Mouse (Mus musculus): ENCODE measurements around the gene Gstm5. TPM values are rescaled to one million over a fixed set of nuclear protein-coding genes. Genes with fewer than 3 reads are reported as not detected.
A peak's percentile ranks its signal among the peaks of the same experiment; 100 is the strongest.

The Gstm5 gene
- polyA plus RNA-seq, 1 experiment = 11.3 TPM

GRCm38 (mm10) chr3:107863471-107863870 lies 32.1 kb upstream of the Gstm5 start:
- Histone ChIP-seq H3K27ac (ENCODE audit: insufficient read depth, low read depth, low read length) (no peak overlapping the region), H3K4me1 (ENCODE audit: control insufficient read depth, insufficient read depth, insufficient read length, low read length) (peaks cover 26% of the 10 kb centered on the region), H3K36me3 (ENCODE audit: control insufficient read depth, insufficient read depth, low read length) (no peaks in the 10 kb centered on the region), H3K27me3 (ENCODE audit: control insufficient read depth, insufficient read depth, low read length) (no peaks in the 10 kb centered on the region), H3K4me3 (ENCODE audit: low read depth, low read length) (no peak overlapping the region)
- WGBS = 83% methylated on average over 5 of the region's 5 CpGs
- TF ChIP-seq CTCF (IDR thresholded peaks at IDR 0.05; ENCODE audit: extremely low read depth, insufficient read length, insufficient replicate concordance, low read depth, low read length) = no peak
- TF ChIP-seq POLR2A (IDR thresholded peaks at IDR 0.05; ENCODE audit: low read depth, low read length) = no peak

- TF ChIP-seq POLR2A (IDR thresholded peaks at IDR 0.05; ENCODE audit: low read depth, low read length) = no peak
- peak; percentile 68; the same call in 1 of the 2 replicates for TF ChIP-seq CTCF (IDR thresholded peaks at IDR 0.05; ENCODE audit: extremely low read depth, insufficient read length, insufficient replicate concordance, low read depth, low read length)
- WGBS = 7% methylated on average over 2 of the region's 2 CpGs
Measured at GRCm38 (mm10) chr3:107863898-107864603, 31.6 kb upstream of the Gstm5 start.

GRCm38 (mm10) chr3:107865364-107866091 lies 30.1 kb upstream of the Gstm5 start:
- Histone ChIP-seq H3K27ac (ENCODE audit: insufficient read depth, low read depth, low read length) (peak overlapping the region; percentile 99), H3K4me3 (ENCODE audit: low read depth, low read length) (peak overlapping the region; percentile 10), H3K36me3 (ENCODE audit: control insufficient read depth, insufficient read depth, low read length) (no peaks in the 10 kb centered on the region), H3K4me1 (ENCODE audit: control insufficient read depth, insufficient read depth, insufficient read length, low read length) (peaks cover 35% of the 10 kb centered on the region), H3K27me3 (ENCODE audit: control insufficient read depth, insufficient read depth, low read length) (no peaks in the 10 kb centered on the region)
- WGBS = 25% methylated on average over 10 of the region's 10 CpGs
- TF ChIP-seq POLR2A (IDR thresholded peaks at IDR 0.05; ENCODE audit: low read depth, low read length) (no peak), CTCF (IDR thresholded peaks at IDR 0.05; ENCODE audit: extremely low read depth, insufficient read length, insufficient replicate concordance, low read depth, low read length) (no peak)

More at GRCm38 (mm10) chr3:107863898-107864603, 31.6 kb upstream of the Gstm5 start:
- peak overlapping the region; percentile 99 for H3K27ac ChIP-seq (ENCODE audit: insufficient read depth, low read depth, low read length)
- no peaks in the 10 kb centered on the region for H3K36me3 ChIP-seq (ENCODE audit: control insufficient read depth, insufficient read depth, low read length)
- H3K4me1 ChIP-seq (ENCODE audit: control insufficient read depth, insufficient read depth, insufficient read length, low read length) = peaks cover 28% of the 10 kb centered on the region
- no peaks in the 10 kb centered on the region for H3K27me3 ChIP-seq (ENCODE audit: control insufficient read depth, insufficient read depth, low read length)
- H3K4me3 ChIP-seq (ENCODE audit: low read depth, low read length) = no peak overlapping the region

DNA sequence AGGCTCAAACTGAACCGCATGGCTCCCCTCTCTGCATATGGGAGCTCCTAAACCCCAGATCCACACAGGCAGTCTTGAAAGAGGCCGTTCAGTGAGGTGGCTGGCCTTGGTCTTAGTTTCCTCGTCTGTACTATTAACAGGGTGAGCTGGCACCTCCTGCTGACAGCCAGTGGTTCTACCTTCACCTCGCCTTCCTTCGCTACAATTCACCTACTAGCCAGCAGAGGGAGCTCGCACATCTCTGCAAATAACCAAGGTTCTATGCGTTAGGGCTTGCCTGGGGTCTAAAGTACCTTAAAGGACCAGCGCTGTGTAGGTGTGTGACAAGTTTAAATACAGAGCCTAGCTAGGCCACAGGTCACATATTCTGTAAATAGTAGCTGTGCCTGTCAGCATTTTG lies 28.5 kb upstream of the Gstm5 start:
- Histone ChIP-seq H3K4me3 (ENCODE audit: low read depth, low read length) (no peak overlapping the region), H3K27ac (ENCODE audit: insufficient read depth, low read depth, low read length) (peak overlapping the region; percentile 35), H3K27me3 (ENCODE audit: control insufficient read depth, insufficient read depth, low read length) (no peaks in the 10 kb centered on the region), H3K4me1 (ENCODE audit: control insufficient read depth, insufficient read depth, insufficient read length, low read length) (peaks cover 43% of the 10 kb centered on the region), H3K36me3 (ENCODE audit: control insufficient read depth, insufficient read depth, low read length) (no peaks in the 10 kb centered on the region)
- TF ChIP-seq CTCF (IDR thresholded peaks at IDR 0.05; ENCODE audit: extremely low read depth, insufficient read length, insufficient replicate concordance, low read depth, low read length) (peak; percentile 92; the same call in 1 of the 2 replicates), POLR2A (IDR thresholded peaks at IDR 0.05; ENCODE audit: low read depth, low read length) (no peak)
- WGBS = 5% methylated on average over 8 of the region's 8 CpGs

DNA sequence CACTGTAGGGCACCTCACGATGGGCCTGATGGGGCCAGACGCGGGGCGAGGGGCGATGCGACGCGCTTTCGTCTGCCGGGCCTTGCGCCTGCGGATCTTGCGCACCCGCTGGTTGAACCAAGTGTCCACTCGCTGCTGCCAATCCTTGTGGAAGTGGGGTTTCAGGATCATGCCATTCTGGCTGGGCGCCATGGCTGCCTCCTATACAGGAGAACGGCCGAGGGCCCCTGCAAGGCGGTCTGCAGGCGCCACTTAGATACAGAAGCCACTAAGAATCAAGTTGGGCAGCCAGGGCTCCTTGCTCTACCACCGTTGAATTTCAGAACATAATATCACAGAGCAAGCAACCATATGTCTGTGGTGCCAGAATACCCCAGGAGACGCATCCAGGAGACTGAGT lies 27.2 kb upstream of the Gstm5 start:
- Histone ChIP-seq H3K27ac (ENCODE audit: insufficient read depth, low read depth, low read length) (no peak overlapping the region), H3K36me3 (ENCODE audit: control insufficient read depth, insufficient read depth, low read length) (no peaks in the 10 kb centered on the region), H3K27me3 (ENCODE audit: control insufficient read depth, insufficient read depth, low read length) (no peaks in the 10 kb centered on the region), H3K4me3 (ENCODE audit: low read depth, low read length) (no peak overlapping the region), H3K4me1 (ENCODE audit: control insufficient read depth, insufficient read depth, insufficient read length, low read length) (peaks cover 48% of the 10 kb centered on the region)
- no peak for TF ChIP-seq POLR2A (IDR thresholded peaks at IDR 0.05; ENCODE audit: low read depth, low read length)
- no peak for TF ChIP-seq CTCF (IDR thresholded peaks at IDR 0.05; ENCODE audit: extremely low read depth, insufficient read length, insufficient replicate concordance, low read depth, low read length)
- whole genome bisulfite sequencing = 96% methylated on average over 22 of the region's 22 CpGs

DNA sequence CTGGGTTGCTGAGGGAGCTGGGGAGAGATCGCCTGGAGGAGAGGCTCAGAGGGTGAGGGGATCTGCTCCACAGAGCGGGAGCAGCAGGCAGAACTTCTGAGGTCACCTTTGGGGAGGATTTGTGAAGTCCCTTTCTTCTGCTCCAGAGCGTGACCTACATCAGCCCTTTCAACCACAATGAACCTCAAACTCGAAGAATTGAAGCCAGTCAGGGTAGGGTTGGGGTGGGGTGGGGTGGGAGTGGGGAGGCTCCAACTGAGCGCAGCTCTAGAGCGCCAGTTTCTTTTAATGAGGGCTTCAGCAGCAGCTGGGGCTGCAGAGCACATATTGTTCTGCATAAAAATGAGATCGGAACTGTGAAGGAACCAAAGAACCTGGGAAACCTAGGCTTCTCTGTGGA lies 26.5 kb upstream of the Gstm5 start:
- peaks cover 48% of the 10 kb centered on the region for H3K4me1 ChIP-seq (ENCODE audit: control insufficient read depth, insufficient read depth, insufficient read length, low read length)
- no peak overlapping the region for H3K27ac ChIP-seq (ENCODE audit: insufficient read depth, low read depth, low read length)
- no peak for TF ChIP-seq POLR2A (IDR thresholded peaks at IDR 0.05; ENCODE audit: low read depth, low read length)
- no peak for TF ChIP-seq CTCF (IDR thresholded peaks at IDR 0.05; ENCODE audit: extremely low read depth, insufficient read length, insufficient replicate concordance, low read depth, low read length)
- no peaks in the 10 kb centered on the region for H3K27me3 ChIP-seq (ENCODE audit: control insufficient read depth, insufficient read depth, low read length)
- H3K4me3 ChIP-seq (ENCODE audit: low read depth, low read length) = no peak overlapping the region
- H3K36me3 ChIP-seq (ENCODE audit: control insufficient read depth, insufficient read depth, low read length) = no peaks in the 10 kb centered on the region
- 73% methylated on average over 7 of the region's 7 CpGs for WGBS

- Histone ChIP-seq H3K4me3 (ENCODE audit: low read depth, low read length) (peak overlapping the region; percentile 39), H3K27ac (ENCODE audit: insufficient read depth, low read depth, low read length) (peak overlapping the region; percentile 95), H3K36me3 (ENCODE audit: control insufficient read depth, insufficient read depth, low read length) (no peaks in the 10 kb centered on the region), H3K27me3 (ENCODE audit: control insufficient read depth, insufficient read depth, low read length) (no peaks in the 10 kb centered on the region), H3K4me1 (ENCODE audit: control insufficient read depth, insufficient read depth, insufficient read length, low read length) (peaks cover 48% of the 10 kb centered on the region)
- TF ChIP-seq CTCF (IDR thresholded peaks at IDR 0.05; ENCODE audit: extremely low read depth, insufficient read length, insufficient replicate concordance, low read depth, low read length) (no peak), POLR2A (IDR thresholded peaks at IDR 0.05; ENCODE audit: low read depth, low read length) (peak; percentile 54; the same call in 1 of the 2 replicates)
- 29% methylated on average over 4 of the region's 4 CpGs for WGBS
Measured at GRCm38 (mm10) chr3:107869925-107870324, 25.7 kb upstream of the Gstm5 start.

Measured in small intestine, adult 2 months (tissue).